Mouse (Mus musculus) cerebellum, adult 9-11 months (tissue): ENCODE measurements around the gene Pnpo.

Experiments
- DNase-seq: peaks from one replicate; pipeline ENCODE4 v3.0.0; 2022

Gene Pnpo

GRCm38 (mm10) chr11:96969746-96970145, 26.0 kb upstream of the Pnpo start:
- DNase-seq = peak; percentile 86

GRCm38 (mm10) chr11:96969280-96969722, 25.5 kb upstream of the Pnpo start:
- peak; percentile 67 for DNase-seq

- DNase-seq = no peak
Measured at GRCm38 (mm10) chr11:96968476-96968875, 24.7 kb upstream of the Pnpo start.

GRCm38 (mm10) chr11:96967544-96968269, 23.9 kb upstream of the Pnpo start:
- no peak for DNase-seq

GRCm38 (mm10) chr11:96966914-96967543, 23.2 kb upstream of the Pnpo start:
- DNase-seq = no peak

- DNase-seq = no peak
Measured at GRCm38 (mm10) chr11:96966172-96966571, 22.4 kb upstream of the Pnpo start.

GRCm38 (mm10) chr11:96963580-96963979, 19.8 kb upstream of the Pnpo start:
- DNase-seq = peak; percentile 89

GRCm38 (mm10) chr11:96957061-96957805, 13.4 kb upstream of the Pnpo start:
- no peak for DNase-seq

GRCm38 (mm10) chr11:96956009-96956724, 12.4 kb upstream of the Pnpo start:
- no peak for DNase-seq

GRCm38 (mm10) chr11:96955094-96955493, 11.3 kb upstream of the Pnpo start:
- no peak for DNase-seq

GRCm38 (mm10) chr11:96952896-96953295, 9.1 kb upstream of the Pnpo start:
- DNase-seq = no peak

GRCm38 (mm10) chr11:96952426-96952825, 8.6 kb upstream of the Pnpo start:
- DNase-seq = no peak

GRCm38 (mm10) chr11:96950767-96951166, 7.0 kb upstream of the Pnpo start:
- no peak for DNase-seq

- no peak for DNase-seq
Measured at GRCm38 (mm10) chr11:96947849-96948248, 4.1 kb upstream of the Pnpo start.

- DNase-seq = no peak
Measured at GRCm38 (mm10) chr11:96946498-96946897, 2.7 kb upstream of the Pnpo start.

- no peak for DNase-seq
Measured at GRCm38 (mm10) chr11:96944844-96945580, 1.2 kb upstream of the Pnpo start.

- no peak for DNase-seq
Measured at GRCm38 (mm10) chr11:96941989-96942590, 1.7 kb downstream of the Pnpo start.

GRCm38 (mm10) chr11:96940578-96941465, 3.0 kb downstream of the Pnpo start:
- no peak for DNase-seq

GRCm38 (mm10) chr11:96938426-96938800, 5.4 kb downstream of the Pnpo start:
- DNase-seq = no peak

GRCm38 (mm10) chr11:96937549-96938425, 6.0 kb downstream of the Pnpo start:
- DNase-seq = no peak
